Mouse (Mus musculus) intestine, embryonic 14.5 days (tissue): Measurements from ENCODE around the gene Olfr263. TPM values are rescaled to one million over a fixed set of nuclear protein-coding genes. Genes with fewer than 3 reads are reported as not detected.
"Not testable (repeated sequence)": the region's sequence is repeated elsewhere in the genome, so short reads cannot be mapped to it uniquely, and the experiment has no call there.

Experiments
- ATAC-seq: fragments of 200-750 bp; cut with Nextera tagmentation; replicated peaks from 2 replicates; pipeline ENCODE4 v1.8.0; 2017; ENCODE audit warnings: low read depth, moderate number of reproducible peaks, moderate TSS enrichment, moderate library complexity; ENCODE audit not compliant: low FRiP score, low TSS enrichment
- DNase-seq: peaks from one replicate; pipeline ENCODE4 v3.0.0-alpha.2; 2018; ENCODE audit warnings: low spot score
- H3K27ac ChIP-seq: fragments of 300-500 bp; sonication (generic); 2 replicates; pipeline ENCODE4 v1.5.1; 2014; ENCODE audit warnings: low read depth, mild to moderate bottlenecking, control low read depth
- H3K27me3 ChIP-seq: fragments of 300-500 bp; sonication (generic); replicated peaks from 2 replicates; pipeline ENCODE4 v1.6.1; 2014; ENCODE audit warnings: low read length, control low read depth; ENCODE audit not compliant: control insufficient read depth, insufficient read depth
- H3K36me3 ChIP-seq: fragments of 300-500 bp; sonication (generic); 2 replicates; pipeline ENCODE4 v1.6.1; 2014; ENCODE audit warnings: low read length, control low read depth; ENCODE audit not compliant: control insufficient read depth, insufficient read depth
- H3K4me1 ChIP-seq: fragments of 300-500 bp; sonication (generic); replicated peaks from 2 replicates; pipeline ENCODE4 v1.6.1; 2014; ENCODE audit warnings: low read length, control low read depth, mixed read lengths; ENCODE audit not compliant: control insufficient read depth, insufficient read depth
- H3K4me2 ChIP-seq: fragments of 300-500 bp; sonication (generic); 2 replicates; pipeline ENCODE4 v1.6.1; 2014; ENCODE audit warnings: low read length
- H3K4me3 ChIP-seq: fragments of 300-500 bp; sonication (generic); 2 replicates; pipeline ENCODE4 v1.5.1; 2014; ENCODE audit warnings: low read depth, low read length, control low read depth, mixed read lengths
- H3K9ac ChIP-seq: fragments of 300-500 bp; sonication (generic); 2 replicates; pipeline ENCODE4 v1.6.1; 2014; ENCODE audit warnings: mild to moderate bottlenecking, low read length
- H3K9me3 ChIP-seq: fragments of 300-500 bp; sonication (generic); 2 replicates; pipeline ENCODE4 v1.6.1; 2016; ENCODE audit warnings: low read length, control low read depth; ENCODE audit not compliant: control insufficient read depth
- WGBS: fragments of 180-500 bp; shearing (Covaris S2); extraction: QIAGEN DNeasy Blood & Tissue Kit; methylation state at CpG from one replicate; pipeline ENCODE4 v1.1.7; 2014; 5-methylcytosine and 5-hydroxymethylcytosine counted together
- polyA plus RNA-seq: library from polyadenylated mRNA; unstranded; fragments of >200 nt; fragmentation: Nextera tagmentation; extraction: Ambion mirVana; gene quantifications from 2 replicates; pipeline ENCODE4 v1.2.1, GENCODE M21; 2014

Gene Olfr263
- polyA plus RNA-seq: not detected in 2 replicates

GRCm38 (mm10) chr13:21129339-21129738 is at the start of gene Olfr263:
Gene Olfr263, plus strand, starts transcription at chr13:21129639.
- not testable (repeated sequence) for ATAC-seq, H3K36me3 ChIP-seq, H3K4me3 ChIP-seq, H3K4me1 ChIP-seq, H3K4me2 ChIP-seq, DNase-seq, H3K9me3 ChIP-seq, H3K27me3 ChIP-seq, H3K27ac ChIP-seq, H3K9ac ChIP-seq
- 79% methylated on average over 3 of the region's 3 CpGs for WGBS

DNA sequence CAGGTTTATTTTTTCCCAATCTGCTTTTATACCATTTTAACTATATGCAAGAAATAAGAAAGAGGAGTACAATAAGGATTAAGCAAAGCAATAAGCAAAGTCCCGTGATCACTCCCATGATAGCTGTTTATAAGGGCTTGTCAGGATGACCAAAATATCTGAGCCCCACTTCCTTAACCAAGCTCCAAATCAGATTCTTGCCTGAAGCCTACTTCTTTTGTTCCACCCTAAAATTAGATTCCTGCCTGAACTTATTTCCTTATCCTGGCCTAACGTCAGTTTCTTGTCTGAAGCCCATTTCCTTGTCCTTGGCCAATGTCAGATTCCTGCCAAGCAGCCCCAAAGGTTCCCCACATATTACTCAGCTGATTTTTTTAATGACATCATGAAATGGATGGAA is 46.8 kb upstream of the Olfr263 start:
- Histone ChIP-seq H3K4me1 (no peaks in the 10 kb centered on the region), H3K27me3 (no peaks in the 10 kb centered on the region), H3K27ac (no peak overlapping the region), H3K9ac (no peak overlapping the region), H3K9me3 (no peaks in the 10 kb centered on the region), H3K36me3 (no peaks in the 10 kb centered on the region), H3K4me2 (no peak overlapping the region), H3K4me3 (no peak overlapping the region)
- 68% methylated on average over 2 of the region's 2 CpGs for WGBS
- DNase-seq (no peak), ATAC-seq (no peak)

DNA sequence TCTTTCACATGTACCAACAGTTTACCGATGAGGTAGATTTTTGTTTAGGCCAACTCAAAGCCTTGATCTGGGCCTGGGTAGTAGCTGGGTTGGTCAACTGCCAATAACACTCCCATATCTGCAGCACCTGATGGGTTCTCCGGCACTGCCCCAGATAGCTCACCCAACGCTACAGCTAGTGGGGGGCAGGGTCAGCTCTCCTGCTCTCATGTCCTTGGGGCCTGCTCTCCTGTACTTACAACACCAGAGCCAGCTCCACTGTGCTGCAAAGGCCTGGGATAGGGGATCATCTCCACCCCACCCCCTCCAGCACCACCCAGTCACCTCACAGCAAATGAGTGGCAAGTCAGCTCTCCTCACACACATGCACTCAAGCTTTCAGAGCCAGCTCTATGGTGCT is 19.7 kb upstream of the Olfr263 start:
- H3K9ac ChIP-seq: no peak overlapping the region
- DNase-seq (no peak), ATAC-seq (no peak)
- H3K9me3 ChIP-seq: no peaks in the 10 kb centered on the region
- H3K27ac ChIP-seq: no peak overlapping the region
- no peaks in the 10 kb centered on the region for H3K27me3 ChIP-seq
- 89% methylated on average over 3 of the region's 3 CpGs for WGBS
- no peak overlapping the region for H3K4me2 ChIP-seq
- no peak overlapping the region for H3K4me3 ChIP-seq
- H3K36me3 ChIP-seq: no peaks in the 10 kb centered on the region
- H3K4me1 ChIP-seq: no peaks in the 10 kb centered on the region

DNA sequence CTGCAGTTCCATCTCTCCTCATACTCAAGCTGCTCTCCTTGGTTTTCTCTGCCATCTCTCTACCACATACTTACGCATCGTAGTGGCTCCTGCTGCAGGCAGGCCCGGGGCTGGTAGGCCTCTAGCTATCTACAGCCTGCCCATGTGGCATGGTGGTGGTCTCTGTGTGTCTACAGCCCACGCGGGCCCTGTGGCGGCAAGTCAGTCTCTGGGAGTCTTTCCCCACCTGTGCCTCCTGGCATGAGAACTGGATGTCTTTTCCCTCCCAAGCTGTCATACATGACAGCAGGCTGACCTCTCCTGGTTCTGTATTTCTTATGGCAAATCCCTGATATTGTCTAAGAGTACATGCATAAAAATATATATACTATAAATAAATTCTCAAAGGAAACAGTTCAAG is 19.0 kb upstream of the Olfr263 start:
- Histone ChIP-seq H3K36me3 (no peaks in the 10 kb centered on the region), H3K9me3 (no peaks in the 10 kb centered on the region), H3K27ac (no peak overlapping the region), H3K9ac (no peak overlapping the region), H3K4me1 (no peaks in the 10 kb centered on the region), H3K4me2 (no peak overlapping the region), H3K27me3 (no peaks in the 10 kb centered on the region), H3K4me3 (no peak overlapping the region)
- ATAC-seq (no peak), DNase-seq (no peak)
- 93% methylated on average over 6 of the region's 6 CpGs for WGBS

DNA sequence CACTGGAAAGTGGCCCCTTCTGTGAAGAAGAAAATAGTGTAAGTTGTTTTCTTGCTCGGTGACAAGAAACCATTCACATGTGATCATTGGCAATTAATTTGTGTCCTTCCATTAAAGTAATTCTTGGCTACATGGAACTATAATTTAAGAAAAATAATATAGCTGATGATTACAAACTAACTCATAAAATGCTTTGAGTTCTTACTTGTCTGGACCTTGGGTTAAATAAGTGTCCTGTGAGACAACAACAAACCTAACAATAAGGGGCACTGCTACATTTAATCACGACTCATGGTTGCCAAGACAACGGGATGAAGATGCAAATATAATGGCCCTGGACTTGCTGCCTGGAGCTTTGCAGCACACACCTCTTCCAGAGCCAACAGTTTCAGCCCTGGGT is 18.3 kb upstream of the Olfr263 start, which contains the start of gene Olfr1369-ps1:
Gene Olfr1369-ps1, plus strand, starts transcription at position 301 of the 400 bp plus-strand sequence.
- H3K4me3 ChIP-seq, DNase-seq, H3K9me3 ChIP-seq, H3K27ac ChIP-seq, H3K4me1 ChIP-seq, H3K36me3 ChIP-seq, H3K9ac ChIP-seq, H3K27me3 ChIP-seq, ATAC-seq, H3K4me2 ChIP-seq: not testable (repeated sequence)
- 79% methylated on average over 3 of the region's 3 CpGs for WGBS

- H3K4me3 ChIP-seq: no peak overlapping the region
- no peaks in the 10 kb centered on the region for H3K4me1 ChIP-seq
- H3K36me3 ChIP-seq: no peaks in the 10 kb centered on the region
- WGBS: 86% methylated on average over 4 of the region's 4 CpGs
- H3K9ac ChIP-seq: no peak overlapping the region
- H3K9me3 ChIP-seq: no peaks in the 10 kb centered on the region
- no peaks in the 10 kb centered on the region for H3K27me3 ChIP-seq
- no peak overlapping the region for H3K27ac ChIP-seq
- ATAC-seq (no peak), DNase-seq (no peak)
- H3K4me2 ChIP-seq: no peak overlapping the region
Observed at GRCm38 (mm10) chr13:21114121-21114520, 15.3 kb upstream of the Olfr263 start.

DNA sequence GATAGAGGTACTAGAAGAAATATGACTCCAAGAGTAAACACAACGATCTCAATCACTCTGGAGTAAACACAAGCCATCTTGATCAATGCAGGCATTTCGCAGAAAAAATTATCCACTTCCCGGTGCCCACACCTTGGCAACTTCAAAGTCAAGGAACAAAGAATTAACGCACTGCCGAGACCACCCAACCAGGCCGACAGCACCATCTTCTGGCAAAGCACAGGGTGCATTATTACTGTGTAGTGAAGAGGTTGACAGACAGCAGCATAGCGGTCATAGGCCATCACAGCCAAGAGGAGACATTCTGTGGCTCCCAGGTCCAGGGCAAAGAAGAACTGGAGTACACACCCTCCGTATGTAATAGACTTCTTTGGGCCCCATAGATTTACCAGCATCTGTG is 13.0 kb downstream of the Olfr263 start:
- Histone ChIP-seq H3K9ac (no peak overlapping the region), H3K4me1 (no peaks in the 10 kb centered on the region), H3K36me3 (no peaks in the 10 kb centered on the region), H3K4me3 (no peak overlapping the region), H3K27me3 (no peaks in the 10 kb centered on the region), H3K27ac (no peak overlapping the region), H3K4me2 (no peak overlapping the region), H3K9me3 (no peaks in the 10 kb centered on the region)
- DNase-seq: no peak
- no peak for ATAC-seq
- WGBS: 35% methylated on average over 8 of the region's 8 CpGs

DNA sequence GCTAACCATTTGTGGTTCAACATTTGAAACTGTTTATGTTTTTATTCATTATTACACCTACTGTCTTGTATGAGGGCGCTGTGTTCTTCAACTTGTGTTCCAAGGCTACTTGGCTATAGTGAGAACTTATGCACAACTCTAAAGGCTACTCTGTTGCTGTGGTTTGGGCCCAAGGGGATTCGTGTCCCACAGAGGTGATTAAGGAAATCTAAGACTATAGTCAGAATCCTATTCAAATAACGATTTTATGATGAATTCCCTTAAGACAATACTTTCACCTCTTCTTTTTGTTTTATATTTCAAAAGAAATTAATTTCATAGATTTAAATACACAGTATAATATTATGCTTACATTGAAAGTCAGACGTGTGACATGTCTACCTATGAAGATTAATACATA is 16.3 kb downstream of the Olfr263 start, which contains the start of gene Olfr1368:
Gene Olfr1368, minus strand, starts transcription at position 101 of the 400 bp plus-strand sequence.
- H3K4me2 ChIP-seq: no peak within 1 kb of the TSS
- H3K4me3 ChIP-seq: no peak within 1 kb of the TSS
- H3K9me3 ChIP-seq: no peaks in the 10 kb centered on the region
- H3K4me1 ChIP-seq: no peaks in the 10 kb centered on the region
- no peak for ATAC-seq
- H3K27ac ChIP-seq: no peak within 1 kb of the TSS
- H3K9ac ChIP-seq: no peak within 1 kb of the TSS
- no peak for DNase-seq
- WGBS: 70% methylated on average over 4 of the region's 4 CpGs
- H3K27me3 ChIP-seq: no peaks in the 10 kb centered on the region
- no peaks in the 10 kb centered on the region for H3K36me3 ChIP-seq

DNA sequence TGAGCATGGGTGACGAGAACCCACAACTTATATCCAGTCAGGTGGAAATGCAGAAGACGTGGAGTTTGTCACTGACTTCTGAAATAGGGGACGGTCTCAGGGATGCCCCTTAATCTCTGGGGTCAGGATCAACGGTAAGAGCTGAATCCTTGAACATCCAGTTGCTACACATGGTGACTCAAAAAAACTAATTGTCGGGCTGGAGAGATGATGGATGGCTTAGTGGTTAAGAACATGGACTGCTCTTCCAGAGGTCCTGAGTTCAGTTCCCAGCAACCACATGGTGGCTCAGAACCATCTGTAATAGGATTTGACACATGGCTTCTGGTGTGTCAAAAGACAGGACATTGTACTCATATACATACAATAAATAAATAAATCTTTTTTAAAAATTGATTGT is 26.4 kb downstream of the Olfr263 start:
- H3K27me3 ChIP-seq: no peaks in the 10 kb centered on the region
- no peak for ATAC-seq
- no peak for DNase-seq
- no peaks in the 10 kb centered on the region for H3K9me3 ChIP-seq
- no peak overlapping the region for H3K4me2 ChIP-seq
- H3K9ac ChIP-seq: no peak overlapping the region
- WGBS: 78% methylated on average over 5 of the region's 5 CpGs
- no peak overlapping the region for H3K4me3 ChIP-seq
- H3K27ac ChIP-seq: no peak overlapping the region
- no peaks in the 10 kb centered on the region for H3K36me3 ChIP-seq
- no peaks in the 10 kb centered on the region for H3K4me1 ChIP-seq
